Mouse (Mus musculus): Measurements from ENCODE around the gene Smyd3. TPM values are rescaled to one million over a fixed set of nuclear protein-coding genes. Genes with fewer than 3 reads are reported as not detected.

Gene Smyd3
- polyA plus RNA-seq, 1 experiment from 2014 or later = 26.3 TPM

DNA sequence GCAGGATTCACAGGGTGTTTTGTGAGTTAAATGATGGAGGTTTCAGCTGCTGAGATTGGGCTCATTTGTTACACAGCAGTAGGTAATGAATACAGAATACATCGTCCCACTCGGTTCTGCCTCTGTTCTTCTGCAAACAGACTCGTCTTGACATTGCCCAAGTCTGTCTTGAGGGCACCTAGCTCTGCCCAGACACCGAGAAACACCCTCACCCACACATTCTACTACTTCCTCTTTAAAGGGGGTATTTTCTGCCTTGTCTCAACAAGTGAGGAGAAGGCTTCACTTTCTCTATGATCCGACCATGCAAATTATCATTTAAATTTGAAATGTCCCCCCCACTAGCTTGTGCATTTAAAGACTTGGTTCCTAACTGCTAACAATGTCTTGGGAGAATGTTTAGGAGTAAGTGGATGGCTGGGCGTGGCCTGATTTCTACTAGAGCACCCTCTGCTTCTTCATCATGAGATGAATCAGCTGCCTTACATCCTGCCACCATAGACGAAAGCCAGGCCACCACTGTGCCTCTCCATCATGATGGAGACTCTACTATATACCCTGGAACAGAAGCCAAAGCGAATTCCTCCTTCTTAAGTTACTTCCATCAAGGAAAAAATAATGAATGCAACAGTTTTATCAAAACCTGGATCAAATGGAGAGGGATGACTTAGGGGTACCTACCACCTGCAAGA is 593.2 kb downstream of the Smyd3 start:
- Histone ChIP-seq H3K9ac (replicated peaks; ENCODE audit: low read length) (no peak overlapping the region), H3K27me3 (ENCODE audit: control insufficient read depth, insufficient read depth, low read length) (no peaks in the 10 kb centered on the region), H3K36me3 (replicated peaks; ENCODE audit: control insufficient read depth, insufficient read depth, low read depth, low read length) (peaks cover 2% of the 10 kb centered on the region; the same call in 1 of the 2 replicates), H3K9me3 (replicated peaks; ENCODE audit: control insufficient read depth, low read length) (no peaks in the 10 kb centered on the region), H3K27ac (replicated peaks; ENCODE audit: low read depth, low read length) (no peak overlapping the region), H3K4me2 (ENCODE audit: low read depth, low read length) (no peak overlapping the region), H3K4me1 (ENCODE audit: control insufficient read depth, insufficient read depth, low read length) (no peaks in the 10 kb centered on the region), H3K4me3 (ENCODE audit: low read depth, low read length) (no peak overlapping the region)
- no peak for DNase-seq (ENCODE audit: low spot score)
- no peak for ATAC-seq (replicated peaks; ENCODE audit: insufficient number of reproducible peaks, low FRiP score, low TSS enrichment, low read depth)
- 79% methylated on average over 8 of the region's 8 CpGs for WGBS

DNA sequence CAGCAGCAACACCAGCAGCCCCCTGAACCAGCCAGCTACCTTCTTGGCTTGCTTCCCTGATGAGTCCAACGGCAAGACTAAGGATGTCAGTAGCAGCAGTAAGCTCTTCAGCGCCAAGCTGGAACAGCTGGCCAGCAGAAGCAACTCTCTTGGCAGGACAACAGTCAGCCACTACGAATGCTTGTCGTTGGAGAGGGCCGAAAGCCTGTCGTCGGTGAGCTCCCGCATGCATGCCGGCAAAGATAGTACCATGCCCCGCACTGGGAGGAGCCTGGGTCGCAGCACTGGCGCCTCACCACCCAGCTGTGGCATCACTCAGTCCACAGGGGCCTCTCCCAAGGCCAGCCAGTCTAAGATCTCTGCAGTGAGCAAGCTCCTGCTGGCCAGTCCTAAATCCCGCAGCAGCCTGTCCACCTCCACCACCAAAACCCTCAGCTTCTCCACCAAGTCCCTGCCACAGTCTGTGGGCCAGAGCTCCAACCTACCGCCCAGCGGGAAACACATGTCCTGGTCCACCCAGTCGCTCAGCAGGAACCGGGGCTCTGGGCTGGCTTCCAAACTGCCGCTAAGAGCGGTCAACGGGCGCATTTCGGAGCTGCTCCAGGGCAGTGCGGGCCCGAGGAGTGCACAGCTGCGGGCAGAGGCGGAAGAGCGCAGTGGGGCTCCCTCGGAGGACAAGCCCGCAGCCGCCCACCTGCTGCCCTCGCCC is 600.5 kb downstream of the Smyd3 start:
- Histone ChIP-seq H3K36me3 (replicated peaks; ENCODE audit: control insufficient read depth, insufficient read depth, low read depth, low read length) (no peaks in the 10 kb centered on the region), H3K4me2 (ENCODE audit: low read depth, low read length) (no peak overlapping the region)
- 52% methylated on average over 31 of the region's 31 CpGs for WGBS

GRCm38 (mm10) chr1:178915056-178915455 is 602.8 kb downstream of the Smyd3 start:
- no peak for DNase-seq (ENCODE audit: low spot score)
- H3K27ac ChIP-seq (replicated peaks; ENCODE audit: low read depth, low read length) = no peak overlapping the region
- no peaks in the 10 kb centered on the region for H3K36me3 ChIP-seq (replicated peaks; ENCODE audit: control insufficient read depth, insufficient read depth, low read depth, low read length)
- H3K4me3 ChIP-seq (ENCODE audit: low read depth, low read length) = no peak overlapping the region
- 52% methylated on average over 12 of the region's 12 CpGs for WGBS
- H3K9me3 ChIP-seq (replicated peaks; ENCODE audit: control insufficient read depth, low read length) = no peaks in the 10 kb centered on the region
- H3K27me3 ChIP-seq (ENCODE audit: control insufficient read depth, insufficient read depth, low read length) = no peaks in the 10 kb centered on the region
- H3K9ac ChIP-seq (replicated peaks; ENCODE audit: low read length) = no peak overlapping the region
- H3K4me2 ChIP-seq (ENCODE audit: low read depth, low read length) = no peak overlapping the region
- no peak for ATAC-seq (replicated peaks; ENCODE audit: insufficient number of reproducible peaks, low FRiP score, low TSS enrichment, low read depth)
- no peaks in the 10 kb centered on the region for H3K4me1 ChIP-seq (ENCODE audit: control insufficient read depth, insufficient read depth, low read length)

More for the DNA sequence above, 600.5 kb downstream of the Smyd3 start:
- H3K27me3 ChIP-seq (ENCODE audit: control insufficient read depth, insufficient read depth, low read length) = no peaks in the 10 kb centered on the region
- no peak for DNase-seq (ENCODE audit: low spot score)
- no peak for ATAC-seq (replicated peaks; ENCODE audit: insufficient number of reproducible peaks, low FRiP score, low TSS enrichment, low read depth)
- H3K4me1 ChIP-seq (ENCODE audit: control insufficient read depth, insufficient read depth, low read length) = no peaks in the 10 kb centered on the region
- H3K9ac ChIP-seq (replicated peaks; ENCODE audit: low read length) = no peak overlapping the region
- H3K9me3 ChIP-seq (replicated peaks; ENCODE audit: control insufficient read depth, low read length) = no peaks in the 10 kb centered on the region
- H3K4me3 ChIP-seq (ENCODE audit: low read depth, low read length) = no peak overlapping the region
- H3K27ac ChIP-seq (replicated peaks; ENCODE audit: low read depth, low read length) = no peak overlapping the region

- H3K4me1 ChIP-seq (ENCODE audit: control insufficient read depth, insufficient read depth, low read length) = no peaks in the 10 kb centered on the region
- DNase-seq (ENCODE audit: low spot score) (no peak), ATAC-seq (replicated peaks; ENCODE audit: insufficient number of reproducible peaks, low FRiP score, low TSS enrichment, low read depth) (no peak)
- H3K9ac ChIP-seq (replicated peaks; ENCODE audit: low read length) = no peak overlapping the region
- no peaks in the 10 kb centered on the region for H3K27me3 ChIP-seq (ENCODE audit: control insufficient read depth, insufficient read depth, low read length)
- H3K27ac ChIP-seq (replicated peaks; ENCODE audit: low read depth, low read length) = no peak overlapping the region
- no peaks in the 10 kb centered on the region for H3K9me3 ChIP-seq (replicated peaks; ENCODE audit: control insufficient read depth, low read length)
- H3K4me2 ChIP-seq (ENCODE audit: low read depth, low read length) = no peak overlapping the region
- no peak overlapping the region for H3K4me3 ChIP-seq (ENCODE audit: low read depth, low read length)
- no peaks in the 10 kb centered on the region for H3K36me3 ChIP-seq (replicated peaks; ENCODE audit: control insufficient read depth, insufficient read depth, low read depth, low read length)
- WGBS = 76% methylated on average over 6 of the region's 6 CpGs
These were observed 604.7 kb downstream of the Smyd3 start for GRCm38 (mm10) chr1:178912936-178913716.

- Histone ChIP-seq H3K4me2 (ENCODE audit: low read depth, low read length) (no peak overlapping the region), H3K4me3 (ENCODE audit: low read depth, low read length) (no peak overlapping the region), H3K9ac (replicated peaks; ENCODE audit: low read length) (no peak overlapping the region), H3K9me3 (replicated peaks; ENCODE audit: control insufficient read depth, low read length) (no peaks in the 10 kb centered on the region), H3K4me1 (ENCODE audit: control insufficient read depth, insufficient read depth, low read length) (no peaks in the 10 kb centered on the region), H3K36me3 (replicated peaks; ENCODE audit: control insufficient read depth, insufficient read depth, low read depth, low read length) (no peaks in the 10 kb centered on the region), H3K27me3 (ENCODE audit: control insufficient read depth, insufficient read depth, low read length) (no peaks in the 10 kb centered on the region), H3K27ac (replicated peaks; ENCODE audit: low read depth, low read length) (no peak overlapping the region)
- no peak for ATAC-seq (replicated peaks; ENCODE audit: insufficient number of reproducible peaks, low FRiP score, low TSS enrichment, low read depth)
- 74% methylated on average over 14 of the region's 14 CpGs for WGBS
- no peak for DNase-seq (ENCODE audit: low spot score)
These were observed 606.9 kb downstream of the Smyd3 start for GRCm38 (mm10) chr1:178910951-178911350.

Other genes with a start within 250 kb of the Smyd3 start
- 29.7 and 38.5 TPM in 2 replicates for gene Tfb2m, start 28.2 kb upstream of the Smyd3 start, polyA plus RNA-seq (2014; fragmentation: Nextera tagmentation; extraction: Ambion mirVana)
- gene Cnst, start 28.3 kb upstream of the Smyd3 start, polyA plus RNA-seq (2014; fragmentation: Nextera tagmentation; extraction: Ambion mirVana) = 20.1 and 21.4 TPM in 2 replicates
- 94.2 and 96.6 TPM in 2 replicates for gene Sccpdh, start 150.2 kb upstream of the Smyd3 start, polyA plus RNA-seq (2014; fragmentation: Nextera tagmentation; extraction: Ambion mirVana)
- gene Kif28, start 227.2 kb upstream of the Smyd3 start, polyA plus RNA-seq (2014; fragmentation: Nextera tagmentation; extraction: Ambion mirVana) = not detected in 2 replicates